Mouse (Mus musculus) midbrain, embryonic 13.5 days (tissue): Measurements from ENCODE around the gene Schip1. TPM values are rescaled to one million over a fixed set of nuclear protein-coding genes. Genes with fewer than 3 reads are reported as not detected.

Source experiments
- ATAC-seq: fragments of 200-750 bp; cut with Nextera tagmentation; 2 replicates; pipeline ENCODE4 v1.8.0; 2017; ENCODE audit warnings: mild to moderate bottlenecking, moderate TSS enrichment, moderate library complexity
- H3K27ac ChIP-seq: fragments of 300-500 bp; sonication (generic); 2 replicates; pipeline ENCODE4 v1.5.1; 2015; ENCODE audit warnings: inconsistent platforms, mild to moderate bottlenecking, moderate library complexity
- H3K27me3 ChIP-seq: fragments of 300-500 bp; sonication (generic); 2 replicates; pipeline ENCODE4 v1.6.1; 2015; ENCODE audit warnings: mild to moderate bottlenecking, inconsistent platforms
- H3K36me3 ChIP-seq: fragments of 300-500 bp; sonication (generic); 2 replicates; pipeline ENCODE4 v1.6.1; 2015; ENCODE audit warnings: mild to moderate bottlenecking, inconsistent platforms
- H3K4me1 ChIP-seq: fragments of 300-500 bp; sonication (generic); replicated peaks from 2 replicates; pipeline ENCODE4 v1.6.1; 2015; ENCODE audit warnings: inconsistent platforms
- H3K4me2 ChIP-seq: fragments of 300-500 bp; sonication (generic); replicated peaks from 2 replicates; pipeline ENCODE4 v1.6.1; 2015; ENCODE audit warnings: moderate library complexity, mild to moderate bottlenecking, inconsistent platforms
- H3K4me3 ChIP-seq: fragments of 300-500 bp; sonication (generic); replicated peaks from 2 replicates; pipeline ENCODE4 v1.5.1; 2015; ENCODE audit warnings: mild to moderate bottlenecking, inconsistent platforms
- H3K9ac ChIP-seq: fragments of 300-500 bp; sonication (generic); replicated peaks from 2 replicates; pipeline ENCODE4 v1.6.1; 2015; ENCODE audit warnings: mild to moderate bottlenecking, inconsistent platforms
- H3K9me3 ChIP-seq: fragments of 300-500 bp; sonication (generic); 2 replicates; pipeline ENCODE4 v1.6.1; 2016; ENCODE audit warnings: mild to moderate bottlenecking, inconsistent platforms
- WGBS: fragments of 180-500 bp; shearing (Covaris S2); methylation state at CpG from one replicate; pipeline ENCODE4 v1.1.7; 2015; 5-methylcytosine and 5-hydroxymethylcytosine counted together
- polyA plus RNA-seq: library from polyadenylated mRNA; unstranded; fragments of >200 nt; fragmentation: Nextera tagmentation; extraction: Ambion mirVana; gene quantifications from 2 replicates; pipeline ENCODE4 v1.2.1, GENCODE M21; 2015

The Schip1 gene
- polyA plus RNA-seq, 1 experiment from 2014 or later: 127 TPM

- Histone ChIP-seq H3K4me2 (no peak overlapping the region), H3K9me3 (no peaks in the 10 kb centered on the region), H3K4me1 (peaks cover 6% of the 10 kb centered on the region), H3K27ac (no peak overlapping the region), H3K27me3 (no peaks in the 10 kb centered on the region), H3K36me3 (no peaks in the 10 kb centered on the region), H3K4me3 (no peak overlapping the region), H3K9ac (no peak overlapping the region)
- 94% methylated on average over 5 of the region's 5 CpGs for WGBS
- ATAC-seq: no peak
These were observed 454.0 kb downstream of the Schip1 start for GRCm38 (mm10) chr3:68518586-68518985.

- no peak overlapping the region for H3K27ac ChIP-seq
- H3K4me3 ChIP-seq: no peak overlapping the region
- H3K4me2 ChIP-seq: no peak overlapping the region
- no peaks in the 10 kb centered on the region for H3K27me3 ChIP-seq
- ATAC-seq: no peak
- H3K9ac ChIP-seq: no peak overlapping the region
- H3K36me3 ChIP-seq: no peaks in the 10 kb centered on the region
- H3K4me1 ChIP-seq: peaks cover 3% of the 10 kb centered on the region; the same call in 1 of the 2 replicates
- 93% methylated on average over 10 of the region's 10 CpGs for WGBS
- no peaks in the 10 kb centered on the region for H3K9me3 ChIP-seq
These were observed 460.8 kb downstream of the Schip1 start for GRCm38 (mm10) chr3:68525361-68525878.

- Histone ChIP-seq H3K9ac (no peak overlapping the region), H3K27ac (no peak overlapping the region), H3K4me1 (peaks cover 3% of the 10 kb centered on the region; the same call in 1 of the 2 replicates), H3K4me3 (no peak overlapping the region), H3K27me3 (no peaks in the 10 kb centered on the region), H3K9me3 (no peaks in the 10 kb centered on the region), H3K36me3 (no peaks in the 10 kb centered on the region), H3K4me2 (no peak overlapping the region)
- no peak for ATAC-seq
- 70% methylated on average over 4 of the region's 4 CpGs for WGBS
These were observed 461.8 kb downstream of the Schip1 start for GRCm38 (mm10) chr3:68526416-68526815.

GRCm38 (mm10) chr3:68527182-68527581 lies 462.6 kb downstream of the Schip1 start:
- Histone ChIP-seq H3K9ac (no peak overlapping the region), H3K9me3 (no peaks in the 10 kb centered on the region), H3K4me3 (no peak overlapping the region), H3K36me3 (no peaks in the 10 kb centered on the region), H3K4me2 (no peak overlapping the region), H3K27ac (no peak overlapping the region), H3K27me3 (no peaks in the 10 kb centered on the region), H3K4me1 (peaks cover 3% of the 10 kb centered on the region; the same call in 1 of the 2 replicates)
- 79% methylated on average over 4 of the region's 4 CpGs for WGBS
- no peak for ATAC-seq

- H3K4me1 ChIP-seq: peaks cover 6% of the 10 kb centered on the region
- no peak overlapping the region for H3K4me3 ChIP-seq
- H3K27me3 ChIP-seq: no peaks in the 10 kb centered on the region
- 0 out of 2 replicates have a peak, but pooled peaks cover 5% of the 10 kb centered on the region for H3K36me3 ChIP-seq
- ATAC-seq: no peak
- no peak overlapping the region for H3K4me2 ChIP-seq
- H3K9me3 ChIP-seq: peaks cover 7% of the 10 kb centered on the region
- no peak overlapping the region for H3K27ac ChIP-seq
- 84% methylated on average over 4 of the region's 4 CpGs for WGBS
- no peak overlapping the region for H3K9ac ChIP-seq
These were observed 467.3 kb downstream of the Schip1 start for GRCm38 (mm10) chr3:68531908-68532307.

- Histone ChIP-seq H3K9me3 (peaks cover 8% of the 10 kb centered on the region), H3K4me3 (no peak overlapping the region), H3K36me3 (0 out of 2 replicates have a peak, but pooled peaks cover 5% of the 10 kb centered on the region), H3K27ac (no peak overlapping the region), H3K27me3 (no peaks in the 10 kb centered on the region), H3K9ac (no peak overlapping the region), H3K4me2 (no peak overlapping the region), H3K4me1 (peaks cover 6% of the 10 kb centered on the region)
- 0 out of 2 replicates have a peak, but pooled peaks have one; percentile 48 for ATAC-seq
- 13% methylated on average over 7 of the region's 7 CpGs for WGBS
These were observed 470.0 kb downstream of the Schip1 start for GRCm38 (mm10) chr3:68534571-68535051.

- Histone ChIP-seq H3K36me3 (0 out of 2 replicates have a peak, but pooled peaks cover 5% of the 10 kb centered on the region), H3K4me2 (no peak overlapping the region), H3K9ac (no peak overlapping the region), H3K27ac (no peak overlapping the region), H3K27me3 (no peaks in the 10 kb centered on the region), H3K4me1 (peaks cover 6% of the 10 kb centered on the region), H3K4me3 (no peak overlapping the region), H3K9me3 (peaks cover 8% of the 10 kb centered on the region)
- peak; percentile 50; the same call in 1 of the 2 replicates for ATAC-seq
- 78% methylated on average over 7 of the region's 7 CpGs for WGBS
These were observed 470.6 kb downstream of the Schip1 start for GRCm38 (mm10) chr3:68535160-68535728.

- no peak overlapping the region for H3K27ac ChIP-seq
- 0 out of 2 replicates have a peak, but pooled peaks cover 5% of the 10 kb centered on the region for H3K36me3 ChIP-seq
- H3K9me3 ChIP-seq: peaks cover 8% of the 10 kb centered on the region
- no peak overlapping the region for H3K4me3 ChIP-seq
- H3K9ac ChIP-seq: no peak overlapping the region
- H3K4me2 ChIP-seq: no peak overlapping the region
- WGBS: 34% methylated on average over 3 of the region's 3 CpGs
- no peaks in the 10 kb centered on the region for H3K27me3 ChIP-seq
- no peak for ATAC-seq
- peaks cover 6% of the 10 kb centered on the region for H3K4me1 ChIP-seq
These were observed 471.5 kb downstream of the Schip1 start for GRCm38 (mm10) chr3:68536071-68536470.

GRCm38 (mm10) chr3:68541688-68542087 lies 477.1 kb downstream of the Schip1 start:
- no peak for ATAC-seq
- Histone ChIP-seq H3K9ac (no peak overlapping the region), H3K4me2 (no peak overlapping the region), H3K9me3 (peaks cover 3% of the 10 kb centered on the region; the same call in 1 of the 2 replicates), H3K27me3 (no peaks in the 10 kb centered on the region), H3K27ac (no peak overlapping the region), H3K4me1 (peaks cover 22% of the 10 kb centered on the region), H3K4me3 (no peak overlapping the region), H3K36me3 (0 out of 2 replicates have a peak, but pooled peaks cover under 1% of the 10 kb centered on the region)
- 90% methylated on average over 8 of the region's 8 CpGs for WGBS

GRCm38 (mm10) chr3:68542944-68543501 lies 478.4 kb downstream of the Schip1 start:
- H3K4me3 ChIP-seq: peak overlapping the region; percentile 21
- 4% methylated on average over 7 of the region's 7 CpGs for WGBS
- peaks cover 22% of the 10 kb centered on the region for H3K4me1 ChIP-seq
- H3K27me3 ChIP-seq: no peaks in the 10 kb centered on the region
- H3K36me3 ChIP-seq: no peaks in the 10 kb centered on the region
- no peak overlapping the region; the same call in 1 of the 2 replicates for H3K9ac ChIP-seq
- peak; percentile 86 for ATAC-seq
- H3K27ac ChIP-seq: no peak overlapping the region
- H3K4me2 ChIP-seq: peak overlapping the region; percentile 51
- no peaks in the 10 kb centered on the region for H3K9me3 ChIP-seq

GRCm38 (mm10) chr3:68544811-68545210 lies 480.2 kb downstream of the Schip1 start:
- WGBS: 53% methylated on average over 7 of the region's 7 CpGs
- Histone ChIP-seq H3K27ac (0 out of 2 replicates have a peak overlapping the region, but pooled peaks have one; percentile 19), H3K36me3 (no peaks in the 10 kb centered on the region), H3K9me3 (no peaks in the 10 kb centered on the region), H3K4me3 (no peak overlapping the region), H3K9ac (peak overlapping the region; percentile 32; the same call in 1 of the 2 replicates), H3K4me1 (peaks cover 22% of the 10 kb centered on the region), H3K27me3 (no peaks in the 10 kb centered on the region), H3K4me2 (no peak overlapping the region)
- ATAC-seq: peak; percentile 46; the same call in 1 of the 2 replicates

GRCm38 (mm10) chr3:68545898-68546297 lies 481.3 kb downstream of the Schip1 start:
- Histone ChIP-seq H3K36me3 (no peaks in the 10 kb centered on the region), H3K27ac (no peak overlapping the region), H3K4me1 (peaks cover 22% of the 10 kb centered on the region), H3K9ac (no peak overlapping the region), H3K4me3 (no peak overlapping the region), H3K27me3 (no peaks in the 10 kb centered on the region), H3K9me3 (no peaks in the 10 kb centered on the region), H3K4me2 (no peak overlapping the region)
- ATAC-seq: no peak
- 59% methylated on average over 6 of the region's 6 CpGs for WGBS
